Mouse (Mus musculus): ENCODE results near the gene Abca15.

- no peak for TF ChIP-seq POLR2A (IDR thresholded peaks at IDR 0.05; ENCODE audit: borderline replicate concordance, low read depth, low read length)
- no peak for TF ChIP-seq CTCF (IDR thresholded peaks at IDR 0.05; ENCODE audit: low read depth, low read length)
These were observed 43.2 kb upstream of the Abca15 start for GRCm38 (mm10) chr7:120285286-120285685.

Measured in bone marrow macrophage, adult 2 months (primary cell).